Mouse (Mus musculus): ENCODE measurements around the gene Dexi. TPM values are rescaled to one million over a fixed set of nuclear protein-coding genes. Genes with fewer than 3 reads are reported as not detected.

The Dexi gene
- 3.2 and 4.4 TPM in 2 replicates for polyA plus RNA-seq (2015; fragmentation: Nextera tagmentation; extraction: Ambion mirVana)

- peaks cover 48% of the 10 kb centered on the region for H3K4me1 ChIP-seq (replicated peaks)
- no peaks in the 10 kb centered on the region for H3K9me3 ChIP-seq (replicated peaks)
- H3K4me3 ChIP-seq (replicated peaks): peak within 1 kb of the TSS; percentile 77
- WGBS (ENCODE audit: insufficient replicate concordance): under 1% methylated on average over 61 of the region's 61 CpGs
- peak within 1 kb of the TSS; percentile 100 for H3K4me2 ChIP-seq
- H3K36me3 ChIP-seq (replicated peaks): no peaks in the 10 kb centered on the region
- ATAC-seq (ENCODE audit: insufficient read depth): peak; percentile 92
- H3K27ac ChIP-seq (replicated peaks): peak within 1 kb of the TSS; percentile 42
- no peaks in the 10 kb centered on the region for H3K27me3 ChIP-seq
- H3K9ac ChIP-seq: peak within 1 kb of the TSS; percentile 78
Observed at GRCm38 (mm10) chr16:10542698-10543365, at the start of gene Dexi. TSS of gene Dexi (minus strand) at chr16:10543054.

- no peaks in the 10 kb centered on the region for H3K9me3 ChIP-seq (replicated peaks)
- H3K27me3 ChIP-seq: no peaks in the 10 kb centered on the region
- no peak overlapping the region for H3K9ac ChIP-seq
- WGBS (ENCODE audit: insufficient replicate concordance): 58% methylated on average over 3 of the region's 3 CpGs
- no peak overlapping the region for H3K4me2 ChIP-seq
- no peak overlapping the region for H3K4me3 ChIP-seq (replicated peaks)
- no peak overlapping the region for H3K27ac ChIP-seq (replicated peaks)
- H3K36me3 ChIP-seq (replicated peaks): 0 out of 2 replicates have a peak, but pooled peaks cover 9% of the 10 kb centered on the region
- ATAC-seq (ENCODE audit: insufficient read depth): no peak
- H3K4me1 ChIP-seq (replicated peaks): no peaks in the 10 kb centered on the region
Observed at GRCm38 (mm10) chr16:10586546-10586945, 43.7 kb upstream of the Dexi start.

DNA sequence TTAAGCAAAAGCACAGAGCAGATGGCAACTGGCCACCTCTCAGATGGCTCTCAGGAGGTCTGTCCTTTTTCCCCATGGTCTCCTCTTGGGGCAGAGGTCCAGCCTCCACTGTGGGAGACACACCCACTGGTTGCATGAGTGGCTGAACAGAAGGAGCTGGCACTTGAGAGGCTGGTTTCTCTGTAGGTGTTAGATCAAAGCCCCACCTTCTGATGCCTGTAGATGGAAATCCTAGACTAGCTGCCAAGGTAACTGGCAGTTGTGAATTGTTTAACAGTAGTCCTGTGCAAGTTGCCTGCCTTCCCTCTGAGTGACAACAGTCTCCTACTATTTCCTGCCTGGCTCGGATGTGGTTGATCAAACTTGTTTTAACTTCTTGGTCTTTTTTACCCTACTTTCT lies 42.3 kb upstream of the Dexi start:
- 29% methylated on average over 1 of the region's 1 CpGs for WGBS (ENCODE audit: insufficient replicate concordance)
- no peak overlapping the region for H3K27ac ChIP-seq (replicated peaks)
- ATAC-seq (ENCODE audit: insufficient read depth): no peak

DNA sequence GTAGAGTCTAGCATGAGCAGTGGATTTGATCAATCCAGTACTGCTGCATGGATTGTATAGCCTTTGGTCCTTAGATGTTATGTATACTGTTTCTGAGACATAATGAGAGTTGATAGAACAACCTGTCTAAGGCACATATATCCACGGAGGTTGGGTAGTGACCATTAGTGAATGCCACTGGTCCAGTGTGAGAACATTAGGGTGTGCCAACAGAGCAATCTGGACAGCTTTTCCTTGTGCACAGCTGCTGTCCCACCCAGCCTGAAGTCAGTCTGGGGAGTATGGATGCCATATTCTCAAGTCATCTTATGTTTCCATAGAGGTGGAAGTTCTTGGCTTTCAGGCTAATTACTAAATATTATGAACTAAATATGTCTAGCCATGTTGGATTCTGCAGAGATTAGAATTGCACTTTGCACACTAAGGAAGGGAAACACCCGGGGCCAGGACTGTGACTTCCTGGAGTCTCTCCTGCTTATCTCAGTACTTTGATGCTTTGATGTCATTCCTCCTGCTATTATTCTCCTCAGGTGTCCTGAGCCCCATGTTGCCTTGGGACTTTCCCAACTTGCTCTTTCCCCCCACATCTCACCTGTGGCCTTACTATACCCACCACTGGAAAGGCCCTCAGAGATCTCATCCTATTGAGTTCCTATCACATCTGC lies 38.5 kb upstream of the Dexi start:
- peaks cover 26% of the 10 kb centered on the region for H3K36me3 ChIP-seq (replicated peaks)
- WGBS (ENCODE audit: insufficient replicate concordance): 50% methylated on average over 2 of the region's 2 CpGs
- no peak overlapping the region for H3K4me2 ChIP-seq
- no peaks in the 10 kb centered on the region for H3K4me1 ChIP-seq (replicated peaks)
- no peak overlapping the region for H3K4me3 ChIP-seq (replicated peaks)
- no peak overlapping the region for H3K9ac ChIP-seq
- ATAC-seq (ENCODE audit: insufficient read depth): no peak
- no peaks in the 10 kb centered on the region for H3K27me3 ChIP-seq
- H3K27ac ChIP-seq (replicated peaks): no peak overlapping the region
- no peaks in the 10 kb centered on the region for H3K9me3 ChIP-seq (replicated peaks)

More for the DNA sequence above, 42.3 kb upstream of the Dexi start:
- Histone ChIP-seq H3K27me3 (no peaks in the 10 kb centered on the region), H3K36me3 (replicated peaks) (peaks cover 14% of the 10 kb centered on the region), H3K4me3 (replicated peaks) (no peak overlapping the region), H3K9ac (no peak overlapping the region), H3K4me2 (no peak overlapping the region), H3K9me3 (replicated peaks) (no peaks in the 10 kb centered on the region), H3K4me1 (replicated peaks) (no peaks in the 10 kb centered on the region)

DNA sequence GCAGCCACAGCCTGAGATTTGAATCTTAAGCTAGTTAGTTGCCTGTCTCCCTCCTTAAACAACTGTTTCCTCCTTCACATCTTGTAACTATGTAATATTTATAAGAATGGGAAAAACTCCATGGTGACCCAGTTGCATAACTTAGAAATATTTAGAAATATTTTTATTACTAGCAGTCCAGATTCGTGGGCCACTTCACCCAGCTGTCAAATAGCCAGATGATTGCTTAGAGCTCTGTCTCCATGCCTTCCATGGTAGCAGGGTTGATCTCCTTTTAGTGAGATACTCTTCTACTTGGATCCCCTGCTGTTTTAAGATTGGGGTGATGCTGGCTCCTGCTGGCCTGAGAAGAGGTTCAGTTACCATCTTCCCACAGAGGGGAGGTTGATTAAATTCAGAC lies 35.5 kb upstream of the Dexi start:
- Histone ChIP-seq H3K27ac (replicated peaks) (no peak overlapping the region), H3K4me2 (no peak overlapping the region), H3K4me1 (replicated peaks) (0 out of 2 replicates have a peak, but pooled peaks cover 4% of the 10 kb centered on the region), H3K9ac (no peak overlapping the region), H3K4me3 (replicated peaks) (no peak overlapping the region), H3K36me3 (replicated peaks) (peaks cover 29% of the 10 kb centered on the region), H3K9me3 (replicated peaks) (no peaks in the 10 kb centered on the region), H3K27me3 (no peaks in the 10 kb centered on the region)
- 39% methylated on average over 1 of the region's 1 CpGs for WGBS (ENCODE audit: insufficient replicate concordance)
- no peak for ATAC-seq (ENCODE audit: insufficient read depth)

- H3K4me3 ChIP-seq (replicated peaks): no peak overlapping the region
- H3K4me2 ChIP-seq: no peak overlapping the region
- ATAC-seq (ENCODE audit: insufficient read depth): no peak
- H3K27ac ChIP-seq (replicated peaks): no peak overlapping the region
- H3K27me3 ChIP-seq: no peaks in the 10 kb centered on the region
- H3K9me3 ChIP-seq (replicated peaks): no peaks in the 10 kb centered on the region
- 0 out of 2 replicates have a peak, but pooled peaks cover 4% of the 10 kb centered on the region for H3K4me1 ChIP-seq (replicated peaks)
- 44% methylated on average over 5 of the region's 5 CpGs for WGBS (ENCODE audit: insufficient replicate concordance)
- no peak overlapping the region for H3K9ac ChIP-seq
- H3K36me3 ChIP-seq (replicated peaks): peaks cover 32% of the 10 kb centered on the region
Observed at GRCm38 (mm10) chr16:10577548-10577947, 34.7 kb upstream of the Dexi start.

GRCm38 (mm10) chr16:10575915-10576314 lies 33.1 kb upstream of the Dexi start:
- H3K27me3 ChIP-seq: no peaks in the 10 kb centered on the region
- 67% methylated on average over 4 of the region's 4 CpGs for WGBS (ENCODE audit: insufficient replicate concordance)
- H3K4me3 ChIP-seq (replicated peaks): no peak overlapping the region
- H3K9me3 ChIP-seq (replicated peaks): no peaks in the 10 kb centered on the region
- peaks cover 32% of the 10 kb centered on the region for H3K36me3 ChIP-seq (replicated peaks)
- no peak overlapping the region for H3K4me2 ChIP-seq
- ATAC-seq (ENCODE audit: insufficient read depth): no peak
- H3K4me1 ChIP-seq (replicated peaks): 0 out of 2 replicates have a peak, but pooled peaks cover 4% of the 10 kb centered on the region
- H3K27ac ChIP-seq (replicated peaks): no peak overlapping the region
- H3K9ac ChIP-seq: no peak overlapping the region

GRCm38 (mm10) chr16:10574936-10575335 lies 32.1 kb upstream of the Dexi start:
- Histone ChIP-seq H3K4me2 (no peak overlapping the region), H3K27me3 (no peaks in the 10 kb centered on the region), H3K4me1 (replicated peaks) (0 out of 2 replicates have a peak, but pooled peaks cover 4% of the 10 kb centered on the region), H3K27ac (replicated peaks) (no peak overlapping the region), H3K36me3 (replicated peaks) (peaks cover 25% of the 10 kb centered on the region), H3K9ac (no peak overlapping the region), H3K9me3 (replicated peaks) (no peaks in the 10 kb centered on the region), H3K4me3 (replicated peaks) (no peak overlapping the region)
- WGBS (ENCODE audit: insufficient replicate concordance): 56% methylated on average over 2 of the region's 2 CpGs
- ATAC-seq (ENCODE audit: insufficient read depth): no peak

GRCm38 (mm10) chr16:10571820-10572219 lies 29.0 kb upstream of the Dexi start:
- 0 out of 2 replicates have a peak, but pooled peaks cover 4% of the 10 kb centered on the region for H3K4me1 ChIP-seq (replicated peaks)
- peaks cover 14% of the 10 kb centered on the region for H3K36me3 ChIP-seq (replicated peaks)
- no peak overlapping the region for H3K27ac ChIP-seq (replicated peaks)
- no peaks in the 10 kb centered on the region for H3K27me3 ChIP-seq
- H3K4me3 ChIP-seq (replicated peaks): no peak overlapping the region
- no peak for ATAC-seq (ENCODE audit: insufficient read depth)
- WGBS (ENCODE audit: insufficient replicate concordance): 42% methylated on average over 2 of the region's 2 CpGs
- no peak overlapping the region for H3K4me2 ChIP-seq
- no peaks in the 10 kb centered on the region for H3K9me3 ChIP-seq (replicated peaks)
- no peak overlapping the region for H3K9ac ChIP-seq

GRCm38 (mm10) chr16:10570708-10571107 lies 27.9 kb upstream of the Dexi start:
- no peak for ATAC-seq (ENCODE audit: insufficient read depth)
- Histone ChIP-seq H3K9ac (no peak overlapping the region), H3K4me2 (no peak overlapping the region), H3K9me3 (replicated peaks) (no peaks in the 10 kb centered on the region), H3K27me3 (no peaks in the 10 kb centered on the region), H3K36me3 (replicated peaks) (peaks cover 14% of the 10 kb centered on the region), H3K4me3 (replicated peaks) (no peak overlapping the region), H3K27ac (replicated peaks) (no peak overlapping the region), H3K4me1 (replicated peaks) (0 out of 2 replicates have a peak, but pooled peaks cover 3% of the 10 kb centered on the region)
- 63% methylated on average over 1 of the region's 1 CpGs for WGBS (ENCODE audit: insufficient replicate concordance)

GRCm38 (mm10) chr16:10569809-10570395 lies 27.0 kb upstream of the Dexi start:
- Histone ChIP-seq H3K9me3 (replicated peaks) (no peaks in the 10 kb centered on the region), H3K4me2 (no peak overlapping the region), H3K27me3 (no peaks in the 10 kb centered on the region), H3K9ac (no peak overlapping the region), H3K36me3 (replicated peaks) (peaks cover 14% of the 10 kb centered on the region), H3K4me1 (replicated peaks) (0 out of 2 replicates have a peak, but pooled peaks cover 2% of the 10 kb centered on the region), H3K27ac (replicated peaks) (no peak overlapping the region), H3K4me3 (replicated peaks) (no peak overlapping the region)
- ATAC-seq (ENCODE audit: insufficient read depth): no peak
- WGBS (ENCODE audit: insufficient replicate concordance): 47% methylated on average over 5 of the region's 5 CpGs

All from liver, embryonic 15.5 days (tissue).